Mouse (Mus musculus) limb, embryonic 10.5 days (tissue): Measurements from ENCODE around the gene Dgcr6. TPM values are rescaled to one million over a fixed set of nuclear protein-coding genes. Genes with fewer than 3 reads are reported as not detected.
"Not testable (repeated sequence)": the region's sequence is repeated elsewhere in the genome, so short reads cannot be mapped to it uniquely, and the experiment has no call there.

Experiments used
- DNase-seq: peaks from one replicate; pipeline ENCODE4 v3.0.0-alpha.2; 2017; ENCODE audit warnings: low spot score
- H3K27ac ChIP-seq: fragments of 300-500 bp; sonication (generic); 2 replicates; pipeline ENCODE4 v1.5.1; 2016; ENCODE audit warnings: mild to moderate bottlenecking
- H3K27me3 ChIP-seq: fragments of 300-500 bp; sonication (generic); 2 replicates; pipeline ENCODE4 v1.6.1; 2016; ENCODE audit warnings: low read depth, mild to moderate bottlenecking; ENCODE audit not compliant: poor library complexity, severe bottlenecking
- H3K36me3 ChIP-seq: fragments of 300-500 bp; sonication (generic); 2 replicates; pipeline ENCODE4 v1.6.1; 2016; ENCODE audit warnings: mild to moderate bottlenecking, moderate library complexity
- H3K4me1 ChIP-seq: fragments of 300-500 bp; sonication (generic); 2 replicates; pipeline ENCODE4 v1.6.1; 2016
- H3K4me3 ChIP-seq: fragments of 300-500 bp; sonication (generic); 2 replicates; pipeline ENCODE4 v1.5.1; 2016; ENCODE audit warnings: mild to moderate bottlenecking, moderate library complexity
- H3K9me3 ChIP-seq: fragments of 300-500 bp; sonication (generic); replicated peaks from 2 replicates; pipeline ENCODE4 v1.6.1; 2016; ENCODE audit warnings: mild to moderate bottlenecking
- WGBS: fragments of 180-500 bp; shearing (Covaris S2); methylation state at CpG from one replicate; pipeline ENCODE4 v1.1.7; 2016; 5-methylcytosine and 5-hydroxymethylcytosine counted together
- polyA plus RNA-seq: library from polyadenylated mRNA; unstranded; fragments of >200 nt; fragmentation: Nextera tagmentation; extraction: Ambion mirVana; gene quantifications from 2 replicates; pipeline ENCODE4 v1.2.1, GENCODE M21; 2016

Dgcr6 gene
- 160 and 168 TPM in 2 replicates for polyA plus RNA-seq

- Histone ChIP-seq H3K4me1 (peaks cover 9% of the 10 kb centered on the region; the same call in 1 of the 2 replicates), H3K9me3 (no peaks in the 10 kb centered on the region), H3K36me3 (no peaks in the 10 kb centered on the region), H3K27ac (0 out of 2 replicates have a peak within 1 kb of the TSS, but pooled peaks have one; percentile 8), H3K4me3 (no peak within 1 kb of the TSS), H3K27me3 (no peaks in the 10 kb centered on the region)
- DNase-seq: peak; percentile 92
- 15% methylated on average over 11 of the region's 11 CpGs for WGBS
These were observed at the start of gene Dgcr6 for GRCm38 (mm10) chr16:18052731-18053202. Gene Dgcr6 (plus strand): TSS chr16:18052860.

DNA sequence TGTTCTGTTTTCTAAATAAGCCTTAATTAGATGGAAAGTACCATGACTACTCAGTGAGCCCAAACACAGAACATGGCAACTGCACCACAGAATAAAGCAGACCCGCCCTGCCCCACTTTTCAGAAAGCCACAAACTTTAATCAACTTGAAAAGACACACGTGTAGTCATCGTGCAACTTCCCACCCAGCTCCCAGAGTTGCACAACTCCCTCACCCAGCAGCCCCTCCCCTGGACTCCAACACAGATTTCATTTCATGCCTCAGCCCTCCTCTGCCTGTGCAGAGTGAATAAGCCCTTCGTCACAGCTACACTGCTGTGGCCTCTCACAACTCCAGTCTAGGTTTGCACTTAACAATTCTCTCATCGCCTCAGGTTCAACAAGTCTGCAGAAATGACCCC lies 48.1 kb upstream of the Dgcr6 start:
- no peak for DNase-seq
- no peaks in the 10 kb centered on the region for H3K4me1 ChIP-seq
- WGBS: 88% methylated on average over 5 of the region's 5 CpGs
- no peak overlapping the region for H3K4me3 ChIP-seq
- no peaks in the 10 kb centered on the region for H3K36me3 ChIP-seq
- no peak overlapping the region for H3K27ac ChIP-seq
- no peaks in the 10 kb centered on the region for H3K27me3 ChIP-seq
- no peaks in the 10 kb centered on the region for H3K9me3 ChIP-seq

DNA sequence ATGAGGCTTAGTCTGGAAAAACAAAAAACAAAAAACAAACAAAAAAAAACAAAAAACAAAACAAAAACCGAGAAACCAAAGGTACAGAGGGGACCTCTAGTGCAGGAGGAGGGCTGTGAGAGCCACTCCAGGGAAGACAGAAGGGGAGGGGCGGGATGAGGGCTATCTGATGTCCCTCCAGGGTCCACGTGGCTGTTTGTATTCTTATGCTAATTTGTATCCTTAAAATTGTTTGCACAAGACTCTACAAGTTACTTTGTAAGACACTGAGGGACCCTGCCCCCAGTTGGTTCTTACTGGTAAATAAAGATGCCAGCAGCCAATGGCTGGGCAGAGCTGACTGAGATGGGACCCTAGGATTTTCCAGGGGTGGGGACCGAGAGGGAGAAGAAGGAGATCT lies 45.6 kb upstream of the Dgcr6 start:
- H3K9me3 ChIP-seq: no peaks in the 10 kb centered on the region
- H3K4me1 ChIP-seq: no peaks in the 10 kb centered on the region
- WGBS: 60% methylated on average over 4 of the region's 4 CpGs
- no peak overlapping the region for H3K4me3 ChIP-seq
- H3K36me3 ChIP-seq: no peaks in the 10 kb centered on the region
- DNase-seq: no peak
- H3K27ac ChIP-seq: no peak overlapping the region
- H3K27me3 ChIP-seq: no peaks in the 10 kb centered on the region

DNA sequence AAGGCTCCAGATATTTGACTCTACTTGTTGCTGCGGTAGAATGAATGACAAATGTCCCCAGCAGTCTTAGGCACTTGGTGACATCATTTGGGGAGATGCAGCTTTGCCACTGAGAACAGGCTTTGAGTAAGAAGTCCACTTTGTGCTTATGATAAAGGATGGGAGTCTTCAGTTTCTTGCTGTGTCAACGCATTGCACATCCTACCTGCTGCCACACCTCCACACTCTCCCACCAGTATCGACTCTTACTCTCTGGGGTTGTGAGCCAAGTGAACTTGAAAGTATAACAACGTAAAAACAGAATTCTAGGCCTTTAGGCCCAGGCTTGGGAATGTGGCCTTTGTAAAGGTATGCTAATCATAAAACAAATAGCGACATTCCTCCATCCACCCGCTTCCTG lies 41.6 kb upstream of the Dgcr6 start:
- Histone ChIP-seq H3K27ac (no peak overlapping the region), H3K4me3 (no peak overlapping the region)

GRCm38 (mm10) chr16:18016482-18016881 lies 36.2 kb upstream of the Dgcr6 start:
- WGBS: 68% methylated on average over 4 of the region's 4 CpGs
- not testable (repeated sequence) for H3K4me1 ChIP-seq, H3K27ac ChIP-seq, H3K4me3 ChIP-seq, H3K36me3 ChIP-seq, DNase-seq, H3K27me3 ChIP-seq, H3K9me3 ChIP-seq

More for the DNA sequence above, 41.6 kb upstream of the Dgcr6 start:
- 75% methylated on average over 6 of the region's 6 CpGs for WGBS
- H3K36me3 ChIP-seq: no peaks in the 10 kb centered on the region
- H3K9me3 ChIP-seq: no peaks in the 10 kb centered on the region
- H3K27me3 ChIP-seq: no peaks in the 10 kb centered on the region
- no peak for DNase-seq
- H3K4me1 ChIP-seq: no peaks in the 10 kb centered on the region

- Histone ChIP-seq H3K27ac (no peak overlapping the region), H3K4me1 (no peaks in the 10 kb centered on the region), H3K4me3 (no peak overlapping the region), H3K36me3 (no peaks in the 10 kb centered on the region), H3K9me3 (no peaks in the 10 kb centered on the region), H3K27me3 (no peaks in the 10 kb centered on the region)
- 83% methylated on average over 8 of the region's 8 CpGs for whole genome bisulfite sequencing
- DNase-seq: no peak
These were observed 29.7 kb upstream of the Dgcr6 start for GRCm38 (mm10) chr16:18022780-18023557.

DNA sequence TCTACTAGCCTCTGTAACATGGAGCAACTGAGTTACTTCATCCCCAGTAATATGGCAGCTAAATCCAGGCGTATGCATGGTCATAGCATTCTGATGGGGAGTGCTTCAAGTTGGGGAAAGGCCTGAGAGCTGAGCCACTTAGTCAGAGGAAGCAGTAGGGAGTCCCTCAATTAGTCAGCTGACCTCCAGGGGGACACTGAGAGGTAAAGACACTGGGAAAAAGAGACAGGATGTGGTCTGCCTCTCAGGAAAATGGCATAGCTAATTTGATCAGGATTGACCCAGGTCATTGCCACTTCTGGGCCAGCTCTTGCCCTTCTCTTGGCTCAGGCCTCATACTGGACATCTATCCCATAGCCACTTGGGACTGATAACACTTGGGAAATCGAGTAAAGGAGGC lies 25.3 kb upstream of the Dgcr6 start:
- H3K9me3 ChIP-seq: no peaks in the 10 kb centered on the region
- 60% methylated on average over 2 of the region's 2 CpGs for WGBS

DNA sequence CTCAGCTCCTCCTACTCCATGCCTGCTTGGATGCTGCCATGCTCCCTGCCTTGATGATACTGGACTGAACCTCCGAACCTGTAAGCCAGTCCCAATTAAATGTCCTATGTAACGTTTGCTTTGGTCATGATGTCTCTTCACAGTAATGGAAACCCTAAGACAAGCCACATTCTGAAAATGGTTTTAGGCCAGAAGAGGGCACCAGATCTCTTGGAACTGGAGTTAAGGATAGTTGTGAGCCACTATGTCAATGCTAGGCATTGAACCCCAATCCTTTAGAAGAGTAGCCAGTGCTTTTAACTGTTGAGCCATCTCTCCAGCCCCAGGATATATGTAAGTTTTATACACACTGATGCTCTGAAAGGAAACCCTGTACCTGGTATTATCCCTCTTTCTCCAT lies 20.9 kb upstream of the Dgcr6 start:
- 53% methylated on average over 2 of the region's 2 CpGs for WGBS
- Histone ChIP-seq H3K27ac (no peak overlapping the region), H3K4me1 (no peaks in the 10 kb centered on the region), H3K27me3 (0 out of 2 replicates have a peak, but pooled peaks cover 4% of the 10 kb centered on the region), H3K9me3 (no peaks in the 10 kb centered on the region), H3K4me3 (no peak overlapping the region), H3K36me3 (no peaks in the 10 kb centered on the region)
- DNase-seq: no peak

More for the DNA sequence above, 25.3 kb upstream of the Dgcr6 start:
- no peak for DNase-seq
- no peaks in the 10 kb centered on the region for H3K4me1 ChIP-seq
- H3K36me3 ChIP-seq: no peaks in the 10 kb centered on the region
- no peaks in the 10 kb centered on the region for H3K27me3 ChIP-seq
- no peak overlapping the region for H3K27ac ChIP-seq
- H3K4me3 ChIP-seq: no peak overlapping the region

- WGBS: 85% methylated on average over 4 of the region's 4 CpGs
- no peaks in the 10 kb centered on the region for H3K4me1 ChIP-seq
- no peak overlapping the region for H3K27ac ChIP-seq
- DNase-seq: no peak
- no peak overlapping the region for H3K4me3 ChIP-seq
- no peaks in the 10 kb centered on the region for H3K9me3 ChIP-seq
- H3K27me3 ChIP-seq: peaks cover 12% of the 10 kb centered on the region; the same call in 1 of the 2 replicates
- no peaks in the 10 kb centered on the region for H3K36me3 ChIP-seq
These were observed 19.4 kb upstream of the Dgcr6 start for GRCm38 (mm10) chr16:18033289-18033688.

GRCm38 (mm10) chr16:18034286-18034685 lies 18.4 kb upstream of the Dgcr6 start:
- WGBS: 72% methylated on average over 4 of the region's 4 CpGs
- H3K4me1 ChIP-seq: no peaks in the 10 kb centered on the region
- no peak overlapping the region for H3K27ac ChIP-seq
- no peaks in the 10 kb centered on the region for H3K9me3 ChIP-seq
- peaks cover 12% of the 10 kb centered on the region; the same call in 1 of the 2 replicates for H3K27me3 ChIP-seq
- no peaks in the 10 kb centered on the region for H3K36me3 ChIP-seq
- no peak for DNase-seq
- H3K4me3 ChIP-seq: no peak overlapping the region

DNA sequence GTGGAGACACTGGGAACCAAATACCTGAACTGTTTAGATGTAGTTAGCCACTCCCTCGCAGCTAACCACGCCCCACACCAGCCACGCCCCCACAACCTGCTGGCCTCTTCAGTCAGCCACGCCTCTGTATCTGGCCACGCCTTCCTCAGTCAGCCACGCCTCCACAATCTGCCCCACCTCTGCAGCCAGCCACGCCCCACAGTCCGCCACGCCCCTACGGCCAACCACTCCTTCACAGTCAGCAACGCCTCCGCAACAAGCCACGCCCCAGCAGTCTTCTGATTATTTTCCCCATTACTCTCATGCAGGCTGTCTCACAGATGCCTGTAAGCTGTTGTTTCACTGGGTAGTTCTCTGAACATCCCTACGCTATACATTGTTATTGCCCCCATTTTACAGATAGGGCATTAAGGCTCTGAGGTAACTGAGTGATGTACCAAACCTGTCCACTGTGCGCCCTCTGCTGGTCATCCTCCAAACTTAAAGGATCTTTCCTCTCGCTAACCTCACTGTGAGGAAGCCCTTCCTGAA lies 16.2 kb upstream of the Dgcr6 start:
- Histone ChIP-seq H3K4me1 (no peaks in the 10 kb centered on the region), H3K9me3 (no peaks in the 10 kb centered on the region), H3K27ac (no peak overlapping the region), H3K36me3 (no peaks in the 10 kb centered on the region), H3K4me3 (no peak overlapping the region), H3K27me3 (peaks cover 12% of the 10 kb centered on the region; the same call in 1 of the 2 replicates)
- peak; percentile 63 for DNase-seq
- 14% methylated on average over 16 of the region's 16 CpGs for WGBS

DNA sequence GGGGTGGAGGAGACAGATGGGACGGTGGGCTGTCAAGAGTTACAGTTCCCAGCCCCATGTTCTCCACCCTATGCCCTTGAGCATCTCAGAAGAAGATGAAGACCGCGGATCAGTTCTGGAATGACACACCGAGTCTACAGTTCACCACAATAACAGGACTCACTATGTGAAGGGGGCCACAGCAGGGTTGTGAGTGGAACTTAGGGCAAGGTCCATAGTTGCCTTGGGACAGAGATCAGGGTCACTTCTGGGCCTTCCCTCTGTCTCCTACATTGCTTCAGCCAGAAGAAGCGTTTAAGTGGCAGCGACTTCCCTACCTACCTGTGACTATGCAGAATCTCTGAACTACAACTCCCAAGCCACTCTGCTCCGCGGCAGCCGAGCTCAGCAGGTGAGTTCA lies 15.6 kb upstream of the Dgcr6 start:
- no peak for DNase-seq
- Histone ChIP-seq H3K9me3 (no peaks in the 10 kb centered on the region), H3K27me3 (peaks cover 12% of the 10 kb centered on the region; the same call in 1 of the 2 replicates), H3K4me3 (no peak overlapping the region), H3K36me3 (no peaks in the 10 kb centered on the region), H3K27ac (no peak overlapping the region), H3K4me1 (no peaks in the 10 kb centered on the region)
- 56% methylated on average over 9 of the region's 9 CpGs for WGBS

DNA sequence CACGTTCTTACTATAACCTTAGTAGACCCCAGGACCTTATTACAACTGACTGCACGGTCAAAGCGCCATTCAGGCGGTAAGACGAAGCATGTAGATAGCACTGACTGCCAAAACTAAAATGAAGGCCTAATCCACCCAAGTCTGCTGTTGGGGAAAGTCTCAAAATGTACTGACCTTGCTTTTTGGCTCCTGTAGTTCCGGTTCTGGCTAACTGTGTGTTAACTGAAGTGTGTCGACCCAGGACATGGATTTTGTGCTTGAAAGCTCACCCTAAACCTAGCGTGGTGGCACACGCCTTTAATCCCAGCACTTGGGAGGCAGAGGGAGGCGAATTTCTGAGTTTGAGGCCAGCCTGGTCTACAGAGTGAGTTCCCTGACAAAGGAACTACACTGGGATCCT lies 7.7 kb upstream of the Dgcr6 start:
- no peak overlapping the region for H3K27ac ChIP-seq
- H3K4me1 ChIP-seq: no peaks in the 10 kb centered on the region
- no peaks in the 10 kb centered on the region for H3K36me3 ChIP-seq
- H3K9me3 ChIP-seq: no peaks in the 10 kb centered on the region
- 90% methylated on average over 10 of the region's 10 CpGs for WGBS
- DNase-seq: no peak
- H3K4me3 ChIP-seq: no peak overlapping the region
- H3K27me3 ChIP-seq: no peaks in the 10 kb centered on the region; the same call in 1 of the 2 replicates
